Mouse (Mus musculus): Measurements from ENCODE around the gene Slc9a1.

- TF ChIP-seq CTCF (IDR thresholded peaks at IDR 0.05) (no peak), POLR2A (IDR thresholded peaks at IDR 0.05; ENCODE audit: insufficient read depth, low read depth, low read length) (no peak)
Measured at GRCm38 (mm10) chr4:133390042-133390441, 20.5 kb downstream of the Slc9a1 start.
